Mouse (Mus musculus) heart, adult 2 months (tissue): Measurements from ENCODE around the gene Zbtb3. TPM values are rescaled to one million over a fixed set of nuclear protein-coding genes. Genes with fewer than 3 reads are reported as not detected.

Experiments used
- DNase-seq, 2 experiments: peaks; one replicate each; pipeline ENCODE4 v3.0.0; 2021
- H3K27ac ChIP-seq: fragments of 200-600 bp; 2 replicates; pipeline ENCODE4 v1.8.1; 2022
- H3K27me3 ChIP-seq: fragments of 200-500 bp; 2 replicates; pipeline ENCODE4 v1.6.1; 2012; ENCODE audit warnings: mild to moderate bottlenecking, low read length, inconsistent platforms, mixed read lengths; ENCODE audit not compliant: control insufficient read depth, insufficient read depth
- H3K36me3 ChIP-seq: fragments of 200-500 bp; 2 replicates; pipeline ENCODE4 v1.6.1; 2012; ENCODE audit warnings: low read length, inconsistent platforms; ENCODE audit not compliant: control insufficient read depth, insufficient read depth
- H3K4me1 ChIP-seq: fragments of 200-500 bp; 2 replicates; pipeline ENCODE4 v1.6.1; 2011; ENCODE audit warnings: low read length; ENCODE audit not compliant: control insufficient read depth, insufficient read depth
- H3K4me3 ChIP-seq: fragments of 200-600 bp; 2 replicates; pipeline ENCODE4 v1.8.1; 2022
- H3K79me2 ChIP-seq: fragments of 200-500 bp; replicated peaks from 2 replicates; pipeline ENCODE4 v1.6.1; 2012; ENCODE audit warnings: mild to moderate bottlenecking, inconsistent platforms, low read length, moderate library complexity, mixed read lengths; ENCODE audit not compliant: control insufficient read depth, insufficient read depth
- H3K9ac ChIP-seq: fragments of 200-500 bp; 2 replicates; pipeline ENCODE4 v1.6.1; 2012; ENCODE audit warnings: low read depth, mild to moderate bottlenecking, control low read depth, inconsistent platforms, low read length, mixed read lengths
- CTCF ChIP-seq: fragments of 200-600 bp; IDR thresholded peaks from 2 replicates; pipeline ENCODE4 v1.8.1; 2022; ENCODE audit warnings: antibody characterized with exemption, mild to moderate bottlenecking, moderate library complexity
- EP300 ChIP-seq: fragments of 200-500 bp; IDR thresholded peaks from 2 replicates; pipeline ENCODE4 v1.6.1; 2011; ENCODE audit warnings: low read depth, low read length, control low read depth; ENCODE audit not compliant: insufficient read depth
- POLR2A ChIP-seq: fragments of 200-500 bp; IDR thresholded peaks from 2 replicates; pipeline ENCODE4 v1.6.1; 2011; ENCODE audit warnings: mild to moderate bottlenecking, low read depth, low read length, control low read depth; ENCODE audit not compliant: insufficient read depth
- WGBS: fragments of 180-500 bp; shearing (Covaris S2); methylation state at CpG from one replicate; pipeline ENCODE4 v1.1.7; 2018; 5-methylcytosine and 5-hydroxymethylcytosine counted together
- intact Hi-C: fragments of 180-260 bp; cut with DNase I; formaldehyde crosslinking; loops from one replicate; pipeline ENCODE4 v1.15.1; 2025
- polyA plus RNA-seq: library from polyadenylated mRNA; depleted of rRNA; stranded (reverse); fragments of >200 nt; gene quantifications from 2 replicates; pipeline ENCODE4 v1.2.3, GENCODE M21; 2012
- total RNA-seq, 2 experiments: library from RNA; stranded (reverse); gene quantifications; 2 replicates each; pipeline ENCODE4 v1.2.3; 2021

Zbtb3 gene
- total and polyA plus RNA-seq, 3 experiments, result 1.4 to 2.0 (median 1.5) TPM

DNA sequence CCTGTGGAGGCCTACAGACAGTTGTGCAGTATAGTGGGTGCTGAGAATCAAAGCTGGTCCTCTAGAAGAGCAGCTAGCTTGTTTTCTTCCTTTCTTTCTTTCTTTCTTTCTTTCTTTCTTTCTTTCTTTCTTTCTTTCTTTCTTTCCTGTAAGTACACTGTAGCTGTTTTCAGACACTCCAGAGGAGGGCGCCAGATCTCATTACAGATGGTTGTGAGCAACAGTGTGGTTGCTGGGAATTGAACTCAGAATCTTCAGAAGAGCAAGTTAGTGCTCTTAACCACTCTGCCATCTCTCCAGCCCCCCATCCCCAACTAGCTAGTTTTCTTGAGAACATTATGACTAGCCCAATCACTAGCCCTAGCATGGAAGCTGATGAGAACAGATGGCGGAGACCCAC, 41.6 kb upstream of the Zbtb3 start:
- TF ChIP-seq POLR2A, result no peak
- peak; percentile 29; the same call in 1 of the 2 replicates for TF ChIP-seq CTCF
- Histone ChIP-seq H3K4me3 (no peak overlapping the region), H3K27ac (no peak overlapping the region), H3K79me2 (peaks cover 7% of the 10 kb centered on the region), H3K9ac (no peak overlapping the region), H3K36me3 (peaks cover 14% of the 10 kb centered on the region), H3K4me1 (peaks cover 3% of the 10 kb centered on the region), H3K27me3 (no peaks in the 10 kb centered on the region)
- WGBS, result 93% methylated on average over 2 of the region's 2 CpGs
- intact Hi-C loops, result no loop called here
- DNase-seq, result no peak

DNA sequence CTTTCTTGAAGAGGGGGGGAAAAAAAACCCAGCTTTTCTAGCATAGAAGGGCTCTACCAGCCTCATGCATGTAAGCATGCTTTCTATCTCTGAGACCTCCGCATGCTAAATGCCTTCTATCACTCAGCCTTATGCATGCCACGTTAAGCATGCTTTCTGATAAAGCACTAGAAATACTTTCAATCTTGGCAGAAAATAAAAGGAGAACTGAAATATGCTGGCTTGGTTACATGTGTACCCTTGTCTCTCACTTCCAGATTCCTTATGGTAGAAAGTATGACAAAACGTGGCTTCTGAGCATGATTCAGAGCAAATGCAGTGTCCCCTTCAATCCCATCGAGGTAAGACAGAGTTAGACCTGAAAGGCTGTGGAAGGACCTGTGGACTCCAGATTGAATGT, 39.1 kb upstream of the Zbtb3 start:
- 64% methylated on average over 4 of the region's 4 CpGs for WGBS
- H3K9ac ChIP-seq, result no peak overlapping the region
- peaks cover 10% of the 10 kb centered on the region for H3K36me3 ChIP-seq
- H3K27ac ChIP-seq, result no peak overlapping the region
- intact Hi-C loops, result no loop called here
- TF ChIP-seq POLR2A (no peak), CTCF (no peak), EP300 (no peak)
- no peak overlapping the region for H3K4me3 ChIP-seq
- 0 out of 2 replicates have a peak, but pooled peaks cover 2% of the 10 kb centered on the region for H3K79me2 ChIP-seq
- no peaks in the 10 kb centered on the region for H3K4me1 ChIP-seq
- no peaks in the 10 kb centered on the region for H3K27me3 ChIP-seq
- DNase-seq, result no peak

DNA sequence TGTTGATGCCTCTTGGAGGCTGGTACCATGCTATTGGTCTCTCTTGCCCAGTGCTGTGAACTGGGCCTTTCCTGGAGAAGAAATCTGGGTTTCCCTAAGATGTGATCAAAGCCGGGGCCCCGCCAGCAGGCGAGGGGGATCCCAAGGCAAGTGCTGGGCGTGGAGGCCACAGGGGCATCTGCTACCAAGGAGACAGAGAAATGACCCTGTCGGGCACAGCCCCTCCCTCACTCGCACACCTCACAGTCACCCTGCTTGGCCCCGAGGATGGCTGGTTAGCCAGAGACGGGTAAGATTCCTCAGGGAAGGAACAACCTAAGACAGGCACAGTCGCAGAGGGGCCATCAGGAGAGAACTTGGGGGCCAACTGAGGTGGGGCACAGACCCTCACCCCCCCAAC, 36.8 kb upstream of the Zbtb3 start:
- Histone ChIP-seq H3K79me2 (no peaks in the 10 kb centered on the region), H3K27me3 (no peaks in the 10 kb centered on the region), H3K4me3 (no peak overlapping the region), H3K27ac (no peak overlapping the region), H3K36me3 (peaks cover 12% of the 10 kb centered on the region), H3K4me1 (peaks cover 3% of the 10 kb centered on the region), H3K9ac (no peak overlapping the region)
- DNase-seq, result no peak
- TF ChIP-seq CTCF (no peak), POLR2A (no peak), EP300 (no peak)
- 95% methylated on average over 9 of the region's 9 CpGs for WGBS
- intact Hi-C loops, result no loop called here

DNA sequence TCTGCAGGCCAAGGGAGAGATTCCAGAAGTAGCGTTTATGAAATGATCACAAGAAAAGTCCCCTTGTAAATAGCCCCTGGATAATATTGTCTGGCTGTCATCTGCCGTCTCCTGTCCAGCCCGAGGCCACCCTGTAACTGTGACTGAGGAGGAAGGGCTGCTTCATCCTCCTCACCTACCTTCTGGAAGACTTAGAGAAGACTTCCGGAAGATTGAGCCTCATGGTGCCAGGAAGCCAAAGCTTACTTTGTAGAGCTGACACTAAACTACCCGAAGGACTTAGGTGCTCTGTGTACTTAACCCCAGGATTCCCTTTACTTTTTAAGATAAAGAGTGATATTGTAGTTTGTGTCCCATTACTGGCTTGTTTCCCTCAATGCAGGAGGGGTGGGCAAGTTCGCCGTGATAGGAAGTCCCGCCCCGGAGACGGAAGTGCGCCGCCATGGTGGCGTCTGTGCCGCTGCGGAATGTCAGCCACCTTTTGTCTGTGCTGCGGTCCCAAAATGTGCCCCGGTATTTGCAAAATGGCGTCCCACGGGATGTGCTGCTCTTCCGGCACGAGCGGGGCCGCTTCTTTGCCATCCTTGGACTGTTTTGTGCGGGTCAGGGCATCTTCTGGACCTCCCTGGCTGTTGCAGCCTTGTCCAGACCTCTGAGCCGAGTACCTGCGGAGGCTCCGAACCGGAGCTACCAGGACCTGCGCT, 31.6 kb upstream of the Zbtb3 start, which contains the start of gene Tmem223:
Gene Tmem223, plus strand, starts transcription at position 430 of the 704 bp plus-strand sequence.
- Histone ChIP-seq H3K4me3 (peak within 1 kb of the TSS; percentile 85), H3K4me1 (peaks cover 11% of the 10 kb centered on the region), H3K27ac (peak within 1 kb of the TSS; percentile 91), H3K9ac (peak within 1 kb of the TSS; percentile 99), H3K79me2 (peaks cover 1% of the 10 kb centered on the region; the same call in 1 of the 2 replicates), H3K36me3 (peaks cover 13% of the 10 kb centered on the region), H3K27me3 (no peaks in the 10 kb centered on the region)
- TF ChIP-seq CTCF, result peak; percentile 18; the same call in 1 of the 2 replicates
- TF ChIP-seq POLR2A, result peak; percentile 96
- TF ChIP-seq EP300, result 0 out of 2 replicates have a peak, but pooled peaks have one; percentile 41
- 8% methylated on average over 29 of the region's 29 CpGs for WGBS
- intact Hi-C loops, result loop anchor here (5.0 kb wide), 1 partner anchor 47 kb away; the partner anchor contains the start of gene Ttc9c
- DNase-seq, result peak; percentile 87

DNA sequence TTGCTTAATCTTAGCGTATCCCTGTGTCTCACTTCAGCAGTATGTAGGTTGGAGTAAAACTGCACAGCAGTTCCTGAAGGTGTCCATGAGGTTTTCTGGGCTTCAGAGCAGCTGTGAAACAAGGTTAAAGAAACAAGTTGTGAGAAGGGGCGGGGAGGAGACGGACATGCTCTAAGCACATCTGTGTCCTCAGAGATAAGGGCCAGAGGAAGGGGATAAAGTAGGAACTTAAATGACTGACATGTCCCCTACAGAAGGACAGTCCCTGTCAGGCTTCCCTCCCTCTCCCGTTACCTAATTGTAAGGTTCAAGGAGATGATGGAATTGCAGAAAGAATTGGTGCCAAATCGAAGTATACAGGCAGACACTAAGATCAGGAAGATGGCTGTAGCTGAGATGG, 29.4 kb upstream of the Zbtb3 start:
- 52% methylated on average over 5 of the region's 5 CpGs for WGBS
- Histone ChIP-seq H3K27ac (no peak overlapping the region), H3K36me3 (peaks cover 11% of the 10 kb centered on the region), H3K9ac (no peak overlapping the region), H3K79me2 (peaks cover 1% of the 10 kb centered on the region; the same call in 1 of the 2 replicates), H3K4me1 (peaks cover 11% of the 10 kb centered on the region), H3K27me3 (no peaks in the 10 kb centered on the region), H3K4me3 (no peak overlapping the region)
- 0 out of 2 replicates have a peak, but pooled peaks have one; percentile 7 for TF ChIP-seq POLR2A
- TF ChIP-seq EP300, result no peak
- no peak for DNase-seq
- intact Hi-C loops, result loop anchor here (5.0 kb wide), 1 partner anchor 44 kb away; the partner anchor contains the start of gene Ttc9c

DNA sequence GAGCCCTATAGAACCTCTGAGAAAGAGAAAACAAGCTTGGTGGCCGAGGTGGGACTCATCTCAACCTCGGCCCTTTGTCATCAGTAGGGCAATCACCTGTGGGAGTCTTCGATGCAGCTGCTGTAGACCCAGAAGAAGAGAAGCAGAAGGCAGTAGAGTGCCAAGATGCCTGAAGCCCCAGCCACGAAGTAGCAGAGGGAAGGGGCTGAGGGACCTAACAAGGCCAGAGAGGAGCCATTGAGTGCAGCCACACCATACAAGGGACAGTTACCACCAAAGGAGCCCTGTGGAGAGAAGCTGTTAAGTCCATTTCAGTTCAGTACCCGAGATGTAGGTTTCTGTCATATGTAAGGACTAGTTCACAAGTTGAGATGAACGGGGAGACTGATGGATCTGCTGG, 28.9 kb upstream of the Zbtb3 start:
- Histone ChIP-seq H3K79me2 (peaks cover 1% of the 10 kb centered on the region; the same call in 1 of the 2 replicates), H3K36me3 (peaks cover 11% of the 10 kb centered on the region), H3K27ac (peak overlapping the region; percentile 90; the same call in 1 of the 2 replicates), H3K9ac (no peak overlapping the region), H3K4me3 (peak overlapping the region; percentile 83), H3K4me1 (peaks cover 11% of the 10 kb centered on the region), H3K27me3 (no peaks in the 10 kb centered on the region)
- intact Hi-C loops, result loop anchor here (5.0 kb wide), 1 partner anchor 44 kb away; the partner anchor contains the start of gene Ttc9c
- no peak for TF ChIP-seq CTCF
- no peak for TF ChIP-seq EP300
- TF ChIP-seq POLR2A, result no peak
- no peak for DNase-seq
- WGBS, result 43% methylated on average over 6 of the region's 6 CpGs
